Comparison of ENCODE assay signal across 16 mouse cellular contexts in the genomic region with DNA sequence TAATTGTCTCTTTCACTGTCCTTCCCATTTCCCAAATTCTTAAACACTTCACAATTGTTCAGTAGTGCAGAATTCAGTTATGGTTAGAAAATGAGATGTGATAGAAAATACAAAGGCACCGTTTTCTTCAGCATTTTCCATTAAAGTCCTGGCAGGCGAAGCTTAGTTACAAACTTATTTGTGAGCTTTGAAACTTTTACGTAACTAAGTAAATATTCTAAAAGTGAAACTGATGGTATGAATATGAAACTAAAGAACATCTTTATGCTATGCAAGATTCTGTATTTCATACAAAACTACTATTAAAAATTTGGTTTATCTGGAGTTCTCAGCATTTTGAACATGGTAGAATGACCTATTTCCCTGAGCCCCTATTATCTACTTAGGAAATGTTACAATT. TPM values are rescaled to one million over a fixed set of nuclear protein-coding genes. Genes with fewer than 3 reads are reported as not detected.
DNase-seq lines count a peak whose midpoint lies in the region; ATAC-seq lines count a peak whose summit lies in the region.
"Had no signal": no experiment of that assay in that cellular context is flagged by ENCODE, and none has a peak within 500 bp of the region (broad histone marks: within the 10 kb centered on the region; RNA-seq: fewer than 3 reads in every experiment).

No protein-coding gene starts in this region.

- peak; percentile 55 for DNase-seq in Muller cell, postnatal 12 days (ENCODE audit: inconsistent ontology term)
- no peak for DNase-seq in cerebellum, adult 9-10 months
- DNase-seq in thymus, postnatal 4 days: no peak
- DNase-seq: adrenal gland, adult 2 months; adrenal gland, postnatal 10 days; adrenal gland, postnatal 25 days; cerebellum, adult 11 months; cerebellum, adult 18-20 months; cerebellum, adult 8-10 months; cerebellum, postnatal 10 days; cerebellum, postnatal 25 days; forebrain, postnatal 0 days had no signal

- peak; percentile 54 for ATAC-seq in CD4-positive, CD25-positive, alpha-beta regulatory T cell, adult 4 months
- peak; percentile 43 for ATAC-seq in inflammation-experienced regulatory T-cells, adult 6 months
- ATAC-seq: forebrain, embryonic 13.5 days; forebrain, embryonic 15.5 days; forebrain, postnatal 0 days had no signal

RNA-seq across cellular contexts. Expression of a gene that starts 12.1 kb away (rescaled TPM):
- polyA plus RNA-seq in CD4-positive, CD25-positive, alpha-beta regulatory T cell, adult 4 months (2017; shearing (Covaris generic)): 100 to 1,000 TPM; 139 to 175 TPM
- 100 to 1,000 TPM; 147 to 212 (median 167) TPM for polyA plus RNA-seq in inflammation-experienced regulatory T-cells, adult 6 months (2017; shearing (Covaris generic))

RNA-seq across cellular contexts. Expression of a gene that starts 12.6 kb away (rescaled TPM):
- 10 to 100 TPM; 12.2 to 22.8 TPM for polyA plus RNA-seq in CD4-positive, CD25-positive, alpha-beta regulatory T cell, adult 4 months (2017; shearing (Covaris generic))
- polyA plus RNA-seq in inflammation-experienced regulatory T-cells, adult 6 months (2017; shearing (Covaris generic)): 10 to 100 TPM; 14.9 to 24.3 (median 16.8) TPM
